Mouse (Mus musculus): ENCODE data around the gene Zcchc24. TPM values are rescaled to one million over a fixed set of nuclear protein-coding genes. Genes with fewer than 3 reads are reported as not detected.

The Zcchc24 gene
- polyA plus RNA-seq, 1 experiment: 36.4 TPM

DNA sequence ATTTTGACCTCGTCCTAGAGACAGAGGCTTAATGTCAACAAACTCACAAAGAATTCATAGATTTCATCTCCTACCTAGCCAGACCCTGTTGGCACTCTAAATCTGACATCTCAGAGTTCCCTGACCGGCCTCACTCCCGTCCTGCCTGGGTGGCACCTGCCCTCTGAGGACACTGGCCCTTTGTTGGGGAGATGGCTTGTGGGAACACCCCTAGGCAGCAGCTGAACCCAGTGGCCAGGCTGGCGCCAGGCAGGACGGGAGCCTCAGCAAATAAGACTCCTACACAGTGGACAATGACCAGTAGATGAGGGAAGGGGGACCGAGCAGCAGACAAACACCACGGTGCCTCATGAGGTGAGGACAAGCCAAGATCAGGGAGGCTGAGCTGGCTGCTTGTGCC is 89.2 kb downstream of the Zcchc24 start:
- Histone ChIP-seq H3ac (ENCODE audit: control insufficient read depth, insufficient read length, low read depth) (no peak overlapping the region), H3K36me3 (ENCODE audit: control insufficient read depth, insufficient read depth) (no peaks in the 10 kb centered on the region), H3K4me3 (ENCODE audit: insufficient read depth, poor library complexity, severe bottlenecking) (no peak overlapping the region), H3K79me3 (ENCODE audit: low read depth) (no peaks in the 10 kb centered on the region), H3K27me3 (ENCODE audit: control insufficient read depth, insufficient read depth, insufficient read length) (no peaks in the 10 kb centered on the region), H3K79me2 (ENCODE audit: control insufficient read depth, insufficient read depth) (no peaks in the 10 kb centered on the region)
- no peak for TF ChIP-seq CTCF (IDR thresholded peaks at IDR 0.05; ENCODE audit: control insufficient read depth, insufficient read depth, insufficient read length)
- TF ChIP-seq CEBPB (IDR thresholded peaks at IDR 0.05; ENCODE audit: low read depth): no peak
- TF ChIP-seq FOSL1 (IDR thresholded peaks at IDR 0.05; ENCODE audit: insufficient read depth, low read length, poor library complexity, severe bottlenecking): no peak
- no peak for TF ChIP-seq MAX (IDR thresholded peaks at IDR 0.05)
- no peak for TF ChIP-seq MYOG (IDR thresholded peaks at IDR 0.05; ENCODE audit: control insufficient read depth, extremely low read depth, insufficient read length)
- TF ChIP-seq USF1 (IDR thresholded peaks at IDR 0.05; ENCODE audit: low read depth): no peak
- no peak for TF ChIP-seq MYOD1 (IDR thresholded peaks at IDR 0.05; ENCODE audit: control insufficient read depth, insufficient read length, low read depth)

DNA sequence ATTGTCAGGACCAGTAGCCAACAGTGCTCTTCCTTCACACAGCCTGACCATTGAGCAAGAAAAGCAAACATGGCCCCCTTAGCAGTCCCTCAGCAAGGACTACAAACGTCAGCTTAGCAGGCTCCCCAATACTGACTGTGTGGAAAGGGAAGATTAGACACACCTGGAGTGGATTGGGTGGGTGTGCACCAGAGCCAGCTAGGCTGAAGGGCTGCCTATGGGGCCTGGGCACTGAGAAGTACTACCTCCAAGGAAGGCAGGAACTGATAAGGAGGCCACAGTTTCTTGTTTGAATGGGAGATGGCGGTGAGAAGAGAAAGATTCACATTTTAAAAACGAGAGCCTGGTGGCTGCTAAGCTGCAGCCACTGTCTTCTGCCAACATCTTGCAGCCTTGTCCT is 101.3 kb downstream of the Zcchc24 start:
- H3K36me3 ChIP-seq (ENCODE audit: control insufficient read depth, insufficient read depth): peaks cover 22% of the 10 kb centered on the region
- no peaks in the 10 kb centered on the region for H3K27me3 ChIP-seq (ENCODE audit: control insufficient read depth, insufficient read depth, insufficient read length)
- H3K79me3 ChIP-seq (ENCODE audit: low read depth): no peaks in the 10 kb centered on the region

DNA sequence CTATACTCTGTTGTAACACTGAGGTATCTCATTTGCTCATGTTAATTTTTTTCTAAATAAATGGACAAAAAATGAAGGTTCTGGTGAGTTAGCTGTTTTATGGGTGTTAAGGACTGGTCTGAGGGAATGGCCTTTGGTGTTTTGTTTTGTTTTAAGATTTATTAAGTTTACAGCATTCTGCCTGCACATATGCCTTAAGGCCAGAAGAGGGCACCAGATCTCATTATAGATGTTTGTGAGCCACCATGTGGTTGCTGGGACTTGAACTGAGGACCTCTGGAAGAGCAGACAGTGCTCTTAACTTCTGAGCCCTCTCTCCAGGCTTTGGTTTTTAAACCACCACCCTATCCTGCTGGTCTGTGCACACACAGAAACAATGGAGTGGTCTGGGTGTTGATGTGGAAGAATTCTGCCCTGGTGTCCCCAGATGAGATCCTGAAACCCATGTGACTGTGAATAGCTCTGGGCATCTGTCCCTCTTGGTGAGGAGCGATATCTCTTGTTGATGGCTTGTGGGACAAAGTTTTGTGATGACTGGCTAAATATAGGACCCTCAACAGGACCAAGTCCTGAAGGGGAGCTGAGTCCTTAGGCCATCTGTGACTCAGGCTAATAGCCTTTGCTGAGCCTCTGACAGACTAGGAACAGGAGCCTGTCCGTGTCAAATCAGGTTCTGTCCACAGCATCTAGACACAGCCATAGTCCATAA is 102.0 kb downstream of the Zcchc24 start:
- no peaks in the 10 kb centered on the region for H3K79me3 ChIP-seq (ENCODE audit: low read depth)

More for the DNA sequence above, 101.3 kb downstream of the Zcchc24 start:
- TF ChIP-seq MYOG (IDR thresholded peaks at IDR 0.05; ENCODE audit: control insufficient read depth, extremely low read depth, insufficient read length) (no peak), CTCF (IDR thresholded peaks at IDR 0.05; ENCODE audit: control insufficient read depth, insufficient read depth, insufficient read length) (no peak), MAX (IDR thresholded peaks at IDR 0.05) (no peak), USF1 (IDR thresholded peaks at IDR 0.05; ENCODE audit: low read depth) (no peak), CEBPB (IDR thresholded peaks at IDR 0.05; ENCODE audit: low read depth) (no peak), MYOD1 (IDR thresholded peaks at IDR 0.05; ENCODE audit: control insufficient read depth, insufficient read length, low read depth) (no peak), FOSL1 (IDR thresholded peaks at IDR 0.05; ENCODE audit: insufficient read depth, low read length, poor library complexity, severe bottlenecking) (no peak)
- Histone ChIP-seq H3ac (ENCODE audit: control insufficient read depth, insufficient read length, low read depth) (no peak overlapping the region), H3K4me3 (ENCODE audit: insufficient read depth, poor library complexity, severe bottlenecking) (no peak overlapping the region), H3K79me2 (ENCODE audit: control insufficient read depth, insufficient read depth) (no peaks in the 10 kb centered on the region)

DNA sequence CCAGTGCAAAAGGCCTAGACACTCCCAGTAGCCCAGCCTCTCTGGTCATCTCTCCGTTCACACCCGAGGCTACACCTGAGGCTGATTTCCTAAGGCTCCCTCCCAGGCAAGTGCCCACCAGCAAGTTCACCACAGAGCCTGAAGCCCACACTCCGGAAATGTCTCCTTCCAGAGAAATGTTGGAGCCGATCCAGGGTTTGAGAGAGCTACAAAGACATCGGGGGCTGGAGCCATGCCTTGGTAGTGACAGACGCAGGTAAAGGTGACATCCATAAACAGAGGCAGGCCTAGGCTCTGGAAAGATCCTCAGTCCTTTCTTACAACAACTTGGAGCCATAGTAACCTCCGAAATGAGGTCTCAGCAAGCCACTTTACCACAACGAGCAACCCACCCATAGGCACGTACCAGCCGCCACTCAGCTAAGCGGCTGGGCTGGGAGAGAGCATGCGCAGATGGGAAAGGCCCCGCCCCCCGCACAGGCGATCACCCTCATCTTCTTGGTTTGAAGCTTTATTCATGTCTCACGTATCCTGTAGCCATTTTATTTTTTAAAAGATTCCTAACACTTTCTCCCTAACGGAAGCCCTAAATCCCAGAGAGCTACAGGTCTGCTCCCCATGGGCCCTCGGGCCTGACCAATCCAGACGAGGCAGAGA is 103.4 kb downstream of the Zcchc24 start:
- Histone ChIP-seq H3ac (ENCODE audit: control insufficient read depth, insufficient read length, low read depth) (no peak overlapping the region), H3K79me2 (ENCODE audit: control insufficient read depth, insufficient read depth) (no peaks in the 10 kb centered on the region), H3K27me3 (ENCODE audit: control insufficient read depth, insufficient read depth, insufficient read length) (no peaks in the 10 kb centered on the region), H3K36me3 (ENCODE audit: control insufficient read depth, insufficient read depth) (peaks cover 37% of the 10 kb centered on the region), H3K79me3 (ENCODE audit: low read depth) (no peaks in the 10 kb centered on the region), H3K4me3 (ENCODE audit: insufficient read depth, poor library complexity, severe bottlenecking) (no peak overlapping the region)
- TF ChIP-seq FOSL1 (IDR thresholded peaks at IDR 0.05; ENCODE audit: insufficient read depth, low read length, poor library complexity, severe bottlenecking): no peak
- TF ChIP-seq MYOG (IDR thresholded peaks at IDR 0.05; ENCODE audit: control insufficient read depth, extremely low read depth, insufficient read length): no peak
- TF ChIP-seq CTCF (IDR thresholded peaks at IDR 0.05; ENCODE audit: control insufficient read depth, insufficient read depth, insufficient read length): no peak
- TF ChIP-seq CEBPB (IDR thresholded peaks at IDR 0.05; ENCODE audit: low read depth): no peak
- no peak for TF ChIP-seq MYOD1 (IDR thresholded peaks at IDR 0.05; ENCODE audit: control insufficient read depth, insufficient read length, low read depth)
- no peak for TF ChIP-seq MAX (IDR thresholded peaks at IDR 0.05)

More for the DNA sequence above, 102.0 kb downstream of the Zcchc24 start:
- Histone ChIP-seq H3ac (ENCODE audit: control insufficient read depth, insufficient read length, low read depth) (no peak overlapping the region), H3K27me3 (ENCODE audit: control insufficient read depth, insufficient read depth, insufficient read length) (no peaks in the 10 kb centered on the region), H3K4me3 (ENCODE audit: insufficient read depth, poor library complexity, severe bottlenecking) (no peak overlapping the region), H3K79me2 (ENCODE audit: control insufficient read depth, insufficient read depth) (no peaks in the 10 kb centered on the region), H3K36me3 (ENCODE audit: control insufficient read depth, insufficient read depth) (peaks cover 29% of the 10 kb centered on the region)
- TF ChIP-seq MYOG (IDR thresholded peaks at IDR 0.05; ENCODE audit: control insufficient read depth, extremely low read depth, insufficient read length) (no peak), MAX (IDR thresholded peaks at IDR 0.05) (no peak), CEBPB (IDR thresholded peaks at IDR 0.05; ENCODE audit: low read depth) (no peak), MYOD1 (IDR thresholded peaks at IDR 0.05; ENCODE audit: control insufficient read depth, insufficient read length, low read depth) (no peak), FOSL1 (IDR thresholded peaks at IDR 0.05; ENCODE audit: insufficient read depth, low read length, poor library complexity, severe bottlenecking) (no peak), USF1 (IDR thresholded peaks at IDR 0.05; ENCODE audit: low read depth) (no peak), CTCF (IDR thresholded peaks at IDR 0.05; ENCODE audit: control insufficient read depth, insufficient read depth, insufficient read length) (no peak)

DNA sequence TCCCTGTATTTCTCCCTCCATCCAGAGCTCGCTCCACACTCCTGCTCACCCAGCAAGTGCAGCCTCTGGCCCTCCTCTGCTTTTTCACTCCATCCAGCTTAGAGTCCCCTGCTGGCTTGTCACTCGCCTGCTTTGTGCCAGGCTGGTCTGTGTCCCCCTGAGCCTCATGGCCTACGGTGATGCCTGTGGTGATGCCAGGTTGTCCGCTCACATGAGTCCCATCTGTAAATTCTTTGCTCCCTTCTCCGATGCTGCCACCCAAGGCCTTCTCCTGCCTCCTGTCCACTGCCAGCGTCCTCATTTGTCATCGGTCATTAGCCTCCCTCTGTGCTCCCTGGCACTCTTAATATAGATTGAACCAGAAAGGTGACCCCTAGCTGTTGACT is 104.5 kb downstream of the Zcchc24 start:
- peaks cover 46% of the 10 kb centered on the region for H3K36me3 ChIP-seq (ENCODE audit: control insufficient read depth, insufficient read depth)
- no peaks in the 10 kb centered on the region for H3K27me3 ChIP-seq (ENCODE audit: control insufficient read depth, insufficient read depth, insufficient read length)
- no peaks in the 10 kb centered on the region for H3K79me2 ChIP-seq (ENCODE audit: control insufficient read depth, insufficient read depth)
- no peak for TF ChIP-seq USF1 (IDR thresholded peaks at IDR 0.05; ENCODE audit: low read depth)
- no peak for TF ChIP-seq MAX (IDR thresholded peaks at IDR 0.05)
- no peak for TF ChIP-seq MYOG (IDR thresholded peaks at IDR 0.05; ENCODE audit: control insufficient read depth, extremely low read depth, insufficient read length)
- no peak for TF ChIP-seq MYOD1 (IDR thresholded peaks at IDR 0.05; ENCODE audit: control insufficient read depth, insufficient read length, low read depth)
- TF ChIP-seq FOSL1 (IDR thresholded peaks at IDR 0.05; ENCODE audit: insufficient read depth, low read length, poor library complexity, severe bottlenecking): no peak
- no peak for TF ChIP-seq CEBPB (IDR thresholded peaks at IDR 0.05; ENCODE audit: low read depth)
- TF ChIP-seq CTCF (IDR thresholded peaks at IDR 0.05; ENCODE audit: control insufficient read depth, insufficient read depth, insufficient read length): no peak
- H3K79me3 ChIP-seq (ENCODE audit: low read depth): no peaks in the 10 kb centered on the region
- no peak overlapping the region for H3K4me3 ChIP-seq (ENCODE audit: insufficient read depth, poor library complexity, severe bottlenecking)
- H3ac ChIP-seq (ENCODE audit: control insufficient read depth, insufficient read length, low read depth): no peak overlapping the region

All from C2C12 (cell line).